Mouse (Mus musculus) cortical plate, adult 2 months (tissue): ENCODE results near the gene Ndst2.

ENCODE experiments used
- CTCF ChIP-seq: fragments of 200-500 bp; IDR thresholded peaks from 2 replicates; pipeline ENCODE4 v1.5.1; 2011; ENCODE audit warnings: mild to moderate bottlenecking, control low read depth, low read length; ENCODE audit not compliant: insufficient read depth; ENCODE audit errors: extremely low read depth
- POLR2A ChIP-seq: fragments of 200-500 bp; IDR thresholded peaks from 2 replicates; pipeline ENCODE4 v1.6.1; 2011; ENCODE audit warnings: mild to moderate bottlenecking, low read length, control low read depth; ENCODE audit not compliant: insufficient read depth; ENCODE audit errors: extremely low read depth

DNA sequence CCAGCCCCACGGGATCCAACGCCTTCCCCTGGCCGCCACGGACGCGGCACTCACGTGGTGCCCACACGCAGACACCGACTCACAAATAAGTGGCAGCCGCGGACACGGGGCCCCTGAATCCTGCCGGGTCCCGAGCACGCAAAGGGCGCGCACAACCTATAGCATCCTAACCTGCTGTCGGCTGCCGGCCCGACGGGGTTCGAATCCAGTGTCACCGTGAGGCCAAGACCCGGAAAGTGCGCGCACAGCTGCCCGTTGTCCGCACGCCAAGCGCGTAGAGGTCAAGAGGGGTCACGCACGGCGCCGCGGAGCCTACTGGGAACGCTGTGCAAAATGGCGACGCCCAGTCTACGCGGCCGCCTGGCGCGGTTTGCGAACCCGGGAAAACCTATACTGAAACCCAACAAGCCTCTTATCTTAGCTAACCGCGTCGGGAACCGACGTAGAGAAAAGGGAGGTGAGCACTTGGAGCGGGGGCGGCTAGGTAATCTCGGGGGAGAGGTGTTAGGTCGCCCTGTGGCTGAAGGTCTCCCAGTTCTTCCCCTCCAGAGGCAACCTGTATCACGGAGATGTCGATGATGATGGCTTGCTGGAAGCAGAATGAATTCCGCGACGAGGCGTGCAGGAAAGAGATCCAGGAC is 31.5 kb downstream of the Ndst2 start, which contains the start of gene Chchd1:
- no peak for TF ChIP-seq CTCF
- peak; percentile 54; the same call in 1 of the 2 replicates for TF ChIP-seq POLR2A
